Mouse (Mus musculus): ENCODE measurements around the gene B630019K06Rik.
"Not testable (repeated sequence)": the region's sequence is repeated elsewhere in the genome, so short reads cannot be mapped to it uniquely, and the experiment has no call there.

Gene B630019K06Rik

DNA sequence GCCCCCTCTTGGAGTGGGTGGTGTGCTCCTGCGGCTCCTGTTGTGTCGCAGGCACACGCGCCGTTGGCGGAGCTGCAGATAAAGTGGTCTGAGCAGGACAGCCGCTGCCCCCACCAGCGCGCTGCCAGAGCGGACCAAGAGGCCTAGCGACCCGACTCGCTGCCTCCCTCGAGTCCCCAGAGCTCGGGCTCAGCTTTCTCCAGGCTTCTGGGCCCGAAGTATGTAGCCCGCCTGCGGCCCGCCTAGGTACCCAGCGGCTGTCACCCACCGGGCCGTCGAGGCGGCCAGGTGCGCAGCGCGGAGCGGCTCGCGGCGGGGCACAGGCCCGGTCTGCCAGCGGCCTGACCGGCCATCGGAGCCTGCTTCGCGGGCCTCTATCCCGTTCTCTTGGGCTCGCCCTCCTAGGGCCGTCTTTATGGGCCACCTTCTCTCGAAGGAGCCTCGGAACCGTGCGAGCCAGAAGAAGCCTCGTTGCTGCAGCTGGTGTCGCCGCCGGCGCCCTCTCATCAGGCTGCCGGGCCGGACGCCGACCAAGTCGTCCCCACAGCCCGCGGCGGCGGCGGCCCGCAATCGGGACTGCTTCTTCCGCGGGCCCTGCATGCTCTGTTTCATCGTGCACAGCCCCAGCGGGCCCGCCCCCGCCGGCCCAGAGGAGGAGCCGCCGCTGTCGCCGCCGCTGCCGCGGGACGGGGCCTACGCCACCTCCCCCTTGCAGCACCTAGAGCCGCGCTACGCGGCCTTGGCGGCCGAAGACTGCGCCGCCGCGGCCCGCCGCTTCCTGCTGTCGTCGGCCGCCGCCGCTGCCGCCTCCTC is at the start of gene B630019K06Rik:
B630019K06Rik (plus strand) TSS at position 40 of the 813 bp plus-strand sequence.
- peak; percentile 73 for DNase-seq

DNA sequence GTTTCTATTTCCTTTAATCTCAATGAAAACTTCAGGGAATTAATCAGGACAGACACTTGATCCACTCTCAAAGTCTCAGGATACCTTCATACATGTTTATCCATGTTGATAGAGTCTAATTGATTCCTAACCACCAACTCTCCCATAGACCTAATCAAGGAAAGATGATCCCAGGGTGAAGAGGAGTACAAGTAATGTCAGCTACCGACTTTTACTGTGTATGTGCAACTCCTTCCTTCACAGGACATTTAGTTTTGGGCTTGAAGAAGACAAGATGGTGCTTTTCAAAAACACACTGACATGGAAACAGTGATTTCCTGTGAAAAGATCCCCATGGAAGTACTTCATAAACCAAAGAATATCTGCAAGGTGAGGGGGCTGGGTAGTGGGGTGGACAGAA is 48.5 kb upstream of the B630019K06Rik start, which contains the start of gene Gm6592:
Gm6592 (plus strand) TSS at position 301 of the 400 bp plus-strand sequence.
- no peak for DNase-seq

DNA sequence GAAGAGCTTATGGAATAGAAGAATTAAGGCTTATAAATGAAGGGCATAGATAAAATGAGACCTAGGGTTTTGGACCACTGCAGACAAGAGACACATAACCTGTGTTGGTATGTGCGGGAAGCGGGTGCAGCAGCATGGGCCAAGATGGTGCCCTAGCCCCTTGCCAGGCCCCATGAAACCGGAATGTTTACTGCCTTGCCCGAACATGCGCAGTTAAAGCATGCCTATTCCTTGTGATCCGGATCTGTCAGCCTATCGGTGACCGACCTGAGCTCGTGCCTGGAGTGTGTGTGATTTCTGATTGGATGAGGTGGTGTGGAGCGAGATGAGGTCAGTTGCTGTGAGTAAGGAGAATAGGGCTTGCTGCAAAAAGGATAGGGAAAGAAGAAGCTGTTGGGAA is 39.7 kb upstream of the B630019K06Rik start:
- DNase-seq: no peak

DNA sequence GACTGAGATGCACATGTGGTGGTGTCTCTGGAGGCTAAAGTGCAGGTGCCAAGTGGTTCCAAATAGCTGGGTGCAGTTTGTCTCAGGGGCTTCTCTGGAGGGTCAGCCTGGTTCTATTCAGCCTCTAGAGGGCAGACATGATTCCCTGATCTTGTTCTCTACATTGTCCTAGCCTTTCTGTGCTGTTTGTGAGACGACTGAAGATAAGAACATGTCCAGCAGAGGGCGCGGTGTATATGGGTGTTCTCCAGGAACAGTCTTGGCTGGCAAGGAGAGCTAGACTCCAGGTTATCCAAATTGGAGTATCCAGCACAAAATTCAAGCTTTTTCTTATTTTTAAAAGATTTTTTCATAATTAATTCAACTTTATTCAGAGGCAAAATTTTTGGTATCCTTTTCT is 27.9 kb upstream of the B630019K06Rik start:
- DNase-seq: peak; percentile 81

DNA sequence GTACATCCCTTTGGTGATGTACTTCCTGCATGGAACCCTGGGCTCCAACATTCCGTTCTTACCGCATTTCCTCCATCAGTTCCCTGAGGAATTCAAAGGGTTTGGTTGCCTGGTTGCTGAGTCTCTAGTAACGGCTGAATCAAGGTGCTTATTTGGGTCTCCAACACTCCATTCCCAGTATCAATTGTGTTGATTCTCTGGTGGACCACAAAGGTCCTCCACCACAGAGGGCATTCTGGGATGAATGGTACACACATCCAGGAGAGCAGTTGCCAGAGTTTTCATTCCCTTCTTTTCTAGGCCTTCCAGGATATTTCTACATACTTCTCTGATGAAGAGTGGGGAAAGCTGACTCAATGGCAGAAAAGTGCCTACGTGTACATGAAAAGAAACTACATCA is 18.2 kb upstream of the B630019K06Rik start, which contains the start of gene Gm5751:
Gm5751 (plus strand) TSS at position 301 of the 400 bp plus-strand sequence.
- not testable (repeated sequence) for DNase-seq

DNA sequence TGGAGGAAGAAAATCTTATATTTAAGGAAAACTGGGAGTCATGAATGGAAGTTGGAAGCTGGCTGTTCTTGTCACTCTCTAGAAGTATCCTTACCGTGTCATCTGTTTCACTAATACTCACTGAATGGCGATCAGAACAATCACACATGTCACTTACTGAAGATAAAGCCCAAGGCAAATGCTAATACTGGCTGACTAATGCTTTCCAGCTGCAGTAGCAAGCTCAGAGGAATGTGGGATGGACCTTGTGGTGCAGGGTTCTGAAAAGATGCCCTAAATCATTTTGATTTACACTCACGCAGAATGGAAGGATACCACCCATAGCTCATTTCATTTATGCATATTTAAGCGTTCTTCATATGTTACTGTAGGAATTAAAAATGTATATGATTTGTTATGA is 7.8 kb upstream of the B630019K06Rik start:
- DNase-seq: no peak

DNA sequence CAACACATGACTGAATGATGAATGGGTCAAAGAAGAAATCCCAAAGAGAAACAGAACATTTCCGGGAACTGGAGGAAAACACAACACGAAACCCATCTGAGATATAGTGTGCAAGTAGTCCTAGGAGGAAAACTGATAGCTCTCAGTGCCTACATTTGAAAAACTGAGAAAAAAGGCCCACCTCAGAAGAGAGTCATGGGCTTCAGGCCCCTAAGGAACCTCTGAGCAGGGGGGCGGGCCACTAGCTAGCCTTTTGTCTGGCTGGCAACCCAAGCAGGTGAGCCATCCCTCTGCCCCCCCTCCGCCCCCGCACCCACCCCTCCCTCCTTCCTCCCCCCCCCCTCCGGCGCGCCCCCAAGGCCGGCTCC is 223 bp upstream of the B630019K06Rik start:
- DNase-seq: no peak

DNA sequence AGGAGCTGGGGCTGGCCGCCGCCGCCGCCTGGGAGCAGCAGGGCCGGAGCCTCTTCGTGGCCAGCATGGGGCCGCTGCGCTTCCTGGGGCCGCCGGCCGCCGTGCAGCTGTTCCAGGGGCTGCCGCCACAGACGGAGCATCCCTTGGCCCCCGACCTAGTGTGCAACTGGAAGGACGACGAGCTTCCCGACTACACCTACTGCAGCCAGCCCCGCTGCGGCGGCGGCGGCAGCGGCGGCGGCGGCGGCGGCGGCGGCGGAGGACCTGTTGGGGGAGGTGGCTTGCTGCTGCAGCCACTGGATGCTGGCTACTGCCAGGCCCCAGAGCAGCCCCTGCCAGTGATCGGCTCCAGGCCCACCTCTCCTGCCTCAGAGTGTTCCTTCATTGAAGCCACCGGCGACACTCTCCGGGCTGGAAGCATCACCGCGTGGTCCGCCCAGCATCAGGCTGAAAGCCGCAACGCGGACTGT is 1.0 kb downstream of the B630019K06Rik start:
- peak; percentile 41 for DNase-seq

DNA sequence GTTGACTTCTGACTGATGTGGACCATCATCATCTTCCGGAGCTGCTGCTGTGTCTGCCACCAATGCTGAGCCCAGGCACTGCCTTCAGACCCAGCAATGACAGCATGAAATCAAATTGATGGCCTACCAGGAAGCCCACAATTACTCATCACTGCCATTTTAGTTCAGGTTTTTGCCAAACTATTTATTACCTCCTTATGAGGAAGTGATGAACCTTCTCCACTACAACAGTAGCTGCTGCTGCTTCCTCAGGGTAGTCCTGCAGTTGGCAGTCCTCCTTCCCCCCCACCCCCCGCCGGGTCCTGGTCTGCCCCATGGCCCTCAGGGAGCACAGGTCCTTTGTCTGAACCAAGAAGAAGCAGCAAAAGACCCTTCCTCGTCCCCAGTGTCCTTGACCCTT is 8.6 kb downstream of the B630019K06Rik start:
- DNase-seq: no peak

DNA sequence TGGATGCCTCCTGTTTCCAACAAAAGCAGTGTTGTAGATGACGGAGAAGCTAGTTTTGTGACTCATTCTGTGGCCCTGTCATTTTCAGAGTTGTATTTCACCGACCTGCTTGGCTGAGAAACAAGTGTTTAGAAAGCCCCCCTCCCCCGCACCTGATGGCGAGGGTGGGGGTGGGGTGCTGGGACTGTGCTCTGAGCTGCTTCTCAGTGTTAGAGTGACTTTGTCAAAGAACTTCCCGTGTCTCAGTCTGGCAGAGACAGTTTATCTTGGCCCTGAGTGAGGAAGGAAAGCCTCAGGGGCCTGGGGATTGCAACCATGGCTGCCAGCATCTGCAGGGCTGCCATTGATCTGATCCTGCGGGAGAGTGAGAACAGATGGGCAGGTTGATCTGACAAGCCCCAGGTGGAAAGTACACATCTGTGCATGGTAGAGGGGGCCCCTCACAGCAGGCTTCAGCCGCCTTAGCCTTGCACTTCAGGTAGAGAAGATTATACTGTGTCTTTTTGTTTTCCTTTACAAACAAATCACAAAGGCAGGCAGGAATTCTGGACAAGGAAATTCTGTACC is 9.8 kb downstream of the B630019K06Rik start:
- DNase-seq: peak; percentile 2

DNA sequence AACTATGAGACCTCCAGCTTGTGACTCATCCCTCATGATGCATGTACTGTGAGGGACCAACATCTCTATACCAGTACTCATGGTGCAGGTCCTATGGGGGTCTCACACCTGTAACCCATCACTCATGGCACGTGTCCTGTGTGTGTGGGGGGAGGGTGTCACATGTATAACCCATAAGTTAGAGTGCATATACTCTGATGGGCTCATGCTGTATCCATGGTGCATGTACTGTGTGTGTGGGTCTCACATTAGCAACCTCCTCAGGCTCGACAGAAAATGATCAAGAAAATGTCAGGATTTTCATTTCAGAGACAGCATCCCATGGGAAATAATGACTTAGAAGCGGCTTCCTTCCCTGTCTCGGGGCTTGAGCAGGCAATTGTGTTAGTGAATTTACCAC is 28.9 kb downstream of the B630019K06Rik start:
- DNase-seq: no peak

DNA sequence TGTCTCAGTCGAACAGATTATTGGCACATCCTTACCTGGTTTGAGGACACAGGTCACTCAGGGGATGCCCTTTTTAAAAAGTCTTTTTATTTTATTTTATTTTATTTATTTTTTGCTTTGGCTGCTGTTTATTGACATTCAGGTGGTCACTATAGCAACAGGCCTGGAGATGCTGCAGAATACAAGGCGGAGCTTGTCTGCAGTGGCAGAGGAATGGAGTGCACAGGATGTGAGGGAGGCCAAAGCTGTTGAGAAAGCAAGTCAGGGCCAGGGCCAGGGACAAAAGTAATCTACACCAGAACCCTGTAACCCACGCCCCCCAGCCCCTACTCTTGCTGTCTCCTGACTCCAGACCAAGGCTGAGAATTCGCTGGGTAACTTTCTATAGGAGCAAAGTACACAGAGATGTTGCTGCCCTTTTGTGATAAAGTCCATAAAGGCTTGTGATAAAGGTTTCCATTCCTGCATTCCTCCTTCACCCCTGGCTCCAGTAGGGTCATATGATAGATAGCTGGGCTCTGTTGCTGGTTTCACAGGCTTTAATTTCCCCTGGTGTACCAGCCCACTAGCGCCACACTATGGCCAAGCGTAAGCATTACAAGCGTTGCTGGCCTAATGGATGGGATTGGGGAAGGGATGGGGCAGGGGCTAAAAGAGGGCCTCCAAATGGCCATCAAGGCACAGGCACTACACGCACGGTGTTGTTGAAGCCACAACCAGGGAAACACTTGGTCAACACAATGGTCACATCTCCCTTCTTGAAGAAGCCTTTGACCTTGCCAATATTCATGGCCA is 29.8 kb downstream of the B630019K06Rik start:
- peak; percentile 1 for DNase-seq

DNA sequence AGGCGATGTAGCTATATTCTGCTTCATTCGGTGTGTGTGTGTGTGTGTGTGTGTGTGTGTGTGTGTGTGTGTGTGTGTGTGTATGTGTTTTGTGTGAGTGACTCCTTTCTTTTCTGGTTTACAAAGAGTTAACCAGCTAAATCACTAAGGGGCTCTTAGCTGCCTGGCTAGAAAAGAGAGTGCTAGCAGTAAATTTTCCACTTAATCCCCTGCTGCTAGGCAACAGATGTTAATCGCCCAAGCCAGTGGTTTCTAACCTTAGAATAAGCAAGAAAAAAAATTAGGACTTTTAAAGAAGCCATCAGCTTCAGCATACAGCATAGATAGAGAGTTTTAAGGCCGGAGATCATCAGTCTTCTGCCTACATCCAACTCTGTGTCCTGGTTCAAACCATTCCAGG is 35.1 kb downstream of the B630019K06Rik start:
- DNase-seq: peak; percentile 5

DNA sequence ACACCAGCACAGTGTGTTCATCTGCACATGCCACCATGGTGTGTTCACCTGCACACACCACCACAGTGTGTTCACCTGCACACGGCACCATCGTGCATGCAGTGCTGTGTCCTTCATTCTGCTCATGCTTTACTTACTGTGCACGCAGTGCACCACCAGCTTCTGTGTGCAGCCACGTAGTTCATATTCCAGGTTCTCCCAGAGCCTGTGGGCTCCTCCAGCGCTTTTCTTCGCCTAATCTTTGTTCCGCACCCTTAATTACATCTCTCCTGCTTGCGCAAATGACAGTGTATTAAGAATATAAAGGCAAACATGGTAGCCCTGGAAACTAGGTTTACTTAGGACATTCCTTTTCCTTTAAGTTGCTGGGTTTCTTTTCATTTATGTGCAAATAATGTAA is 51.9 kb downstream of the B630019K06Rik start:
- DNase-seq: no peak
